Mouse (Mus musculus): ENCODE results near the gene Zfp62. TPM values are rescaled to one million over a fixed set of nuclear protein-coding genes. Genes with fewer than 3 reads are reported as not detected.
A peak's percentile ranks its signal among the peaks of the same experiment; 100 is the strongest.
"Not testable (repeated sequence)": the region's sequence is repeated elsewhere in the genome, so short reads cannot be mapped to it uniquely, and the experiment has no call there.

Gene Zfp62
- polyA plus RNA-seq (2015; fragmentation: Nextera tagmentation; extraction: Ambion mirVana) = 31.0 and 34.2 TPM in 2 replicates

DNA sequence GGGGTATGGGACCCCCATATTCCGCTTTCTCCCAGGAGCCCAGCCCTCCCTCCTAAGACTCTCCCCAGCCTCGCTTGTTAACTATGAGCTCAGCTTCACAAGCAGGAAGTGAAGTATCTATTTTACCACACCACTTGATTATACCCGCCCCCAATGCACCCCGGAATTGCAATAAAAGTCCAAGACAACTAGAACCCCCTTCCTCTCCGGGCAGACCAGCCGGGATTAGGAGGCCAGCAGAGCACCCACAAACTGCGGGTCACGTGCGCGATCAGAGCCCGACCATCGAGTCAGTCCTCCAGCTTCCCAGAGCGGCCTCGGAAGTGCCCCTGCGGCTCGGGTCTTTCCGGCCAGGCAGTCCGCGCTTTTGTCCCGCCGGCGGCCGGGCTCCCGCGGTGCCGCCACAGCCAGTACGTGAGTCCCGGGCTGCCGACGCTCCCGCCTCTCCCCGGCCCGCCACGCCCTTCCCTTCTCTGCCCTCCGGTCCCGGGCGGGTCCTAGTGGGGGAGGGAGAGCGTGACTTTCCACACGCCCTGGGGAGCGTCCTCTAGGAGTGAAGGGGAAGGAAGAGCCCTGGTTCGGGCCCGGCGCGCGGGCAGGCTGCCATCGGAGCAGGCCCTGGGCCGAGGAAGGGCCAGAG is at the start of gene Zfp62:
Zfp62 (plus strand) TSS at position 164 of the 640 bp plus-strand sequence.
- peak within 1 kb of the TSS; percentile 62 for H3K4me2 ChIP-seq
- H3K27me3 ChIP-seq (replicated peaks) = no peaks in the 10 kb centered on the region
- peak within 1 kb of the TSS; percentile 99 for H3K27ac ChIP-seq
- under 1% methylated on average over 46 of the region's 47 CpGs for WGBS
- no peaks in the 10 kb centered on the region for H3K9me3 ChIP-seq
- no peaks in the 10 kb centered on the region for H3K36me3 ChIP-seq
- peak; percentile 88 for ATAC-seq (ENCODE audit: insufficient read depth, low FRiP score, low read depth)
- peaks cover 3% of the 10 kb centered on the region; the same call in 1 of the 2 replicates for H3K4me1 ChIP-seq
- H3K9ac ChIP-seq = peak within 1 kb of the TSS; percentile 93
- H3K4me3 ChIP-seq (replicated peaks) = peak within 1 kb of the TSS; percentile 85

DNA sequence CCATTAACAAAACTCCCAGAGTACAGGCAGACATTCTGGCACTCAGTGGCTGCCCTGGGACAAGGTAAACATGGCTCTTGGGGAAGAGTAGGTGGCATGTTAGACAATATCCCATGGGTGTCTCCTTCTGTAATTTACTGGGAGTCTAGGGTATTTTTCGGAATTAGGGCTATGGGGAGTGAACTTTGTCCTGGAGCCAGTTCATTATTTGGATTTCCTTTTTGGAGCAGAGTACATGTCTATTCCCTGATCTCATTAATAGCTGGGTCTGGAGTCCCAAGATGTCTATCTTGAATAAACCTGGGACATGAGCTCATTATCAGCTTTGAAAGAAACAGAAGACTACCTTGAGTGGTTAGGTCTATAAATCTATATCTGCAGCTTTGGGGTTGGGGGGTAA is 49.0 kb upstream of the Zfp62 start, which contains the start of gene Olfr1394:
Olfr1394 (plus strand) TSS at position 301 of the 400 bp plus-strand sequence.
- H3K27ac ChIP-seq = no peak within 1 kb of the TSS
- no peaks in the 10 kb centered on the region for H3K36me3 ChIP-seq
- H3K4me3 ChIP-seq (replicated peaks) = no peak within 1 kb of the TSS
- H3K4me2 ChIP-seq = no peak within 1 kb of the TSS
- no peak within 1 kb of the TSS for H3K9ac ChIP-seq
- ATAC-seq (ENCODE audit: insufficient read depth, low FRiP score, low read depth) = no peak
- no peaks in the 10 kb centered on the region for H3K27me3 ChIP-seq (replicated peaks)
- H3K4me1 ChIP-seq = no peaks in the 10 kb centered on the region
- no peaks in the 10 kb centered on the region for H3K9me3 ChIP-seq
- 82% methylated on average over 1 of the region's 1 CpGs for WGBS

DNA sequence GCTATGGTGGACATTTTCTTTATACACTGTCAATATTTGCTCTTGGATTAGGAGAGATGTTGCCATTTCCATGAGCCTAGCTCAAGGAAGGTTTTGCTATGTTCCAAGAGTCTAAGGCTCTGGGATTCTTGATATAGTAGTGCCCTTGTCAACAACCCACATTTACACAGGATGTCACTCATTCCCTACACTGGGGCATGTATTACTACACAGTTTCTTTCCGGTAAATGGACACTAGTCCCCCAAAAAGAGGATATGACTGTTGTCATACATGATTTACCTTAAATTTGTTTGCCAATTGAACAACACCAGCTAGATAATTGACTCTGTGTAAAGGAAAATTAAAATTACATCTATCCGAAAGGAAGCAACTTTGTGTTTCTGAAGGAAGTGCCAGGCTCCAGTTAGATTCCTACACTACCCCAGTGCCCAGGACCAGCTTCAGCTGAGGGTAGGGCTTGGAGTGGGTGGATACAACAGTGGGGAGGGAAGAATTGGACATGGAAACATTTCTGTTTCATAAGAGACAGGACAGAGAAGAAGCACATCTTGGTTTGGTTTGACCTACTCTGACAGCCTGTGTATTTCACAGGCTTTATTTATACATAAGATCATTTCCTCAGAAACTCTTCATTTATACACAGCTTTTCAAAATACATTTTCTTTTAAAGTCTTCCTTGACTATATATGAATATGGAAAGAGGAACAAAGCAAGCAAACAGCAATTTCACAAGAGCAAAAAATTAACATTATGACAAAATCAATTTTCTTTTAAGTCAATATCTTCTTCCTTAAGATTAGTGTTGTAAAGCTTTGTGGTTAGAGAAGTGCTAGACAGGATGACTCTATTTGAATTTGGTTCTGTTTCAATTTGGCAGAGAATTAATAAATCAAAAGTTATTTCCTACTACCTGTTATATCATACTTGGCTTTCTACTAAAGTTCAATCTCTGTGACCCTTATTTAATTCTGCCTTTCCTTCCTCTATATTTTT is 46.0 kb upstream of the Zfp62 start:
- Histone ChIP-seq H3K4me3 (replicated peaks) (no peak overlapping the region), H3K9ac (no peak overlapping the region), H3K9me3 (no peaks in the 10 kb centered on the region), H3K36me3 (no peaks in the 10 kb centered on the region), H3K4me2 (no peak overlapping the region), H3K27me3 (replicated peaks) (no peaks in the 10 kb centered on the region), H3K27ac (no peak overlapping the region), H3K4me1 (no peaks in the 10 kb centered on the region)
- WGBS = 84% methylated on average over 2 of the region's 2 CpGs
- ATAC-seq (ENCODE audit: insufficient read depth, low FRiP score, low read depth) = 0 out of 2 replicates have a peak, but pooled peaks have one; percentile 14

DNA sequence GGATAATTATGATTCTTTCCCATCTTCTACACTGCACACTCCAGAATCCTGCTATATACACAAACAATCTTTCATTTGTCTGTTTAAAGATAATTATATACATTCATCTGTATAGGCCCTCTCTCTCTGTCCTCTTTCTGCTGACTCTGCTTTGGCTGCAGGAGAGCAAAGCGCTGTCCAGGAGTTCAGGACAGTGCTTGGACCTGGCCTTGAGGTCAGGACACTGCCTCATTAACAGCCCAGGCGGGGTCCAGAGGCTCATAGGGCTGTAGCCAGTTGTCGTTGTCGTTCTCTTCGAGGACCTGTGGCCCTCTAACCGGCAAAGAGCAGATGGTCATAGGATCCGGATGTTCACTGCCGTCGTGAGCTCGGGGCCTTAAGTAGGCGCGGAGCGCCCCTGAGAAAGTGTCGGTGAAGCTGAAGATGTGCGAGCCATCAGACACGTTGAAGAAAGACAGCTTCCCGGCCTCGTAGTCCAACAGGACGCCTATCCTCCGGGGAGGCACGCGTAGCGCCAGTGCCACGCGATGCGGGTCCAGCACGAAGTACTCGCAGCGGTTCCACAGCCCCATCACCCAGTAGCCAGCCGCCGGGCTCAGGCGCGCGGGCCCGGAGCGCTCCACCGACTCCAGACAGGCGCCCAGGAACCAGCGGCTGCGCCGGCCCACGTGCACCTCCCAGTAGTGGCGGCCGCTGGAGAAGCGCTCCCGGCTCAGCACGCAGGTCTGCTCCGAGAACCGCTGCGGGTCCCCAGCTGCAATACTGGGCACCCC is 34.1 kb upstream of the Zfp62 start:
- Histone ChIP-seq H3K4me1 (peaks cover 8% of the 10 kb centered on the region), H3K27ac (no peak overlapping the region), H3K36me3 (no peaks in the 10 kb centered on the region), H3K27me3 (replicated peaks) (peaks cover 13% of the 10 kb centered on the region), H3K9me3 (no peaks in the 10 kb centered on the region), H3K4me3 (replicated peaks) (peak overlapping the region; percentile 35), H3K4me2 (peak overlapping the region; percentile 82), H3K9ac (no peak overlapping the region)
- ATAC-seq (ENCODE audit: insufficient read depth, low FRiP score, low read depth) = peak; percentile 53; the same call in 1 of the 2 replicates
- 6% methylated on average over 50 of the region's 50 CpGs for WGBS

DNA sequence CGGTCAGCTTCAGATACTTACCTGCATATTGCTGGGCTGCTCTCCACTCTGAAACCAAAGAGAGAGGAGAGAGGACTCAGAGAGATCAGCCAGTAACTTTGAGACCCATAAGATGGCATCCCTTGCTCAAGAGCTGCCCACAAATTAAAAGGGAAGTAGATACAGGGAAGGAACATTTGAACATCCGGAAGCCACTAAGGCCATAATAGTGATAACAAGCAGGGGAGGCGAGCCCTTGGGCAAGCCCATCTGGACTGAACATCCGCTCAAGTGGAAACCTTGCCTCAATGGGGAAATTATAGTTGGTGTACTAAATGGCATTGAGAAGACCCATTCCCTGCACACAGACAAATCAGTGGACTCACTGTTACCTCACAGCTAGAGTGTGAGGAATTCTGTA is 32.5 kb upstream of the Zfp62 start:
- no peaks in the 10 kb centered on the region for H3K9me3 ChIP-seq
- WGBS = 86% methylated on average over 4 of the region's 4 CpGs
- no peak for ATAC-seq (ENCODE audit: insufficient read depth, low FRiP score, low read depth)
- H3K4me1 ChIP-seq = peaks cover 8% of the 10 kb centered on the region
- no peak overlapping the region for H3K4me2 ChIP-seq
- peaks cover 13% of the 10 kb centered on the region for H3K27me3 ChIP-seq (replicated peaks)
- H3K4me3 ChIP-seq (replicated peaks) = no peak overlapping the region
- no peak overlapping the region for H3K27ac ChIP-seq
- no peaks in the 10 kb centered on the region for H3K36me3 ChIP-seq
- no peak overlapping the region for H3K9ac ChIP-seq

DNA sequence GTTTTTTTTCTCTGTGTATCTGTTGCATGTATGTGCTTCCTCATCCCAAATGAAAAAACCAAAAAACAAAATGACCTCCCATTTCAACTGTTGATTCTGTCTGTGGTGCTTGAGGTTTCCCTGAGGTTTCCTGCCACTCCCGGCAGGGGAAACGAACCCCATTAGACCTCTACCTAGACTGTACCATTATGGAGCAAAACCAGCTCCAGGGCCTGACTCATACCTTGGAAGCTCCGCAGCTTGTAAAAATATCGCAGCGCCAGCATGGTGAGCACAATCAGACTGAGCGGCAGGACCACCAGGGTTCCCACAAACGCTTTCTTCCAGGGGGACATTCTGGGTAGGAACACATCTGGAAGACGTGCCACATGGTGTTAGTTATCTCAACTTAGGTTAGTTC is 27.7 kb upstream of the Zfp62 start:
- H3K4me2 ChIP-seq = no peak overlapping the region
- WGBS = 81% methylated on average over 8 of the region's 8 CpGs
- no peak for ATAC-seq (ENCODE audit: insufficient read depth, low FRiP score, low read depth)
- H3K27me3 ChIP-seq (replicated peaks) = no peaks in the 10 kb centered on the region; the same call in 1 of the 2 replicates
- H3K4me1 ChIP-seq = no peaks in the 10 kb centered on the region
- H3K4me3 ChIP-seq (replicated peaks) = no peak overlapping the region
- H3K9me3 ChIP-seq = no peaks in the 10 kb centered on the region
- H3K27ac ChIP-seq = no peak overlapping the region
- H3K9ac ChIP-seq = no peak overlapping the region
- no peaks in the 10 kb centered on the region for H3K36me3 ChIP-seq

DNA sequence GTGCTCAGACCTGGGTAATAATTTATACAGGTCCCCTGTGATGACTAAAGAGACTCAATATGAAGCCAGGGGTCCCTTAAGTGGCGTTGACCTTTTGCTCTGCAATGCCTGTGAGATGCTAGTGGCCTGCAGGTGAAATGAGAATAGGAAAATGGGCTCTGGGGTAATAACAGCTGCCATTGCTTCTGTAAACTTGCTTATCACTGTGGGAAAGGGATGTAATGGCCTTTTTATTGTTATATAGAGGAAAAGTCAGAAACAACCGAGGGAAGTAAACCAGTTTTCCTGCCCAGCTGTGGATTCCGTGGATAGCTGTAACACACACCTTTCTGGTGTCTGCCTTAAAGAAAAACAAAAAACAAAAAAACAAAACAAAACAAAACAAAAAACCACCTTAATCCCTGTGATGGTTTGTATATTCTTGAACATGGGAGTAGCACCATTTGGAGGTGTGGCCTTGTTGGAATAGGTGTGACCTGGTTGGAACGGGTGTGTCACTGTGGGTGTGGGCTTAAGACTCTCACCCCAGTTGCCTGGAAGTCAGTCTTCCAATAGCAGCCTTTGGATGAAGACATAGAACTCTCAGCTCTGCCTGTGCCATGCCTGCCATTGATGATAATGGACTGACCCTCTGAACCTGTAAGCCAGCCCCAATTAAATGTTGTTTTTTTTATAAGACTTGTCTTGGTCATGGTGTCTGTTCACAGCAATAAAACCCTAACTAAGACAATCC is 26.9 kb upstream of the Zfp62 start:
- not testable (repeated sequence) for H3K27ac ChIP-seq; H3K9ac ChIP-seq; H3K4me3 ChIP-seq (replicated peaks); H3K4me1 ChIP-seq; H3K4me2 ChIP-seq; H3K36me3 ChIP-seq; H3K9me3 ChIP-seq; ATAC-seq (ENCODE audit: insufficient read depth, low FRiP score, low read depth); H3K27me3 ChIP-seq (replicated peaks)
- 62% methylated on average over 4 of the region's 4 CpGs for WGBS

DNA sequence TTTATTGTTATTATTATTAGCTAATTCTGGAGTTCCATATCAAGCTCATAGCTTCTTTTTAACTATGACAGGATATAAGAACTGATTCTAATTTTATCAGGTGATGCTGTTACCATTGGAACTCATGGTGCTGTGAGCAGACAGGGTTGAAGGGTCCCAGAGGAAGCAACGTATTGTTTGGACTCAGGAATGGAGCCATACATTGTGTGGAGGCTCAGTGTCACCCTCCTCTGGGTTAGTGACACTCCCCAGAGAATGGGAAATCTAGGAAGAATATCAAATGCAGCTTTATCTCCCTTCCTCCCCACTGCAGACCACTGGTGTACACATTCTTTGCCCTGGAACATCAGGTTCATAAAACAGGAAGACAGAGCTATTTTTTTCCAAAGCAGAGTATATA is 19.9 kb upstream of the Zfp62 start:
- WGBS = 72% methylated on average over 1 of the region's 1 CpGs

DNA sequence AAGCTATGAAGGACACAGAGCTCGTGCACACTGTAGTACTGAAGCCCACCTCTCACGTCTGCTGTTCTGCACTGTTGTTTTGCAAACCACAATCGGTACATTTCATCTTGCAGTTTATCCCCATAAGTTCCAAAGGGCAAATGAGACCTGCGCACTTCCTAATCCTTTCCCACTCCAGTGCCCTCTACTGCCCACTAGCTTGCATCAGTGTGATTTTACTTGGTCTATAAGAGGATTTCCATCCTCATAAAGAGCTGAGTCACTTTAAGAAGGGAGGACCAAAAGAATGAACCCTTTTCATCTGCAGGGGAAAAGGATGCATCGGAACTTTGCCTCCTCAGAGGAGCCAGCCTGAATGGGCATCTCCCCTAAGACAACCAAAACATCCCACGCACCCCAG is 16.6 kb upstream of the Zfp62 start:
- no peaks in the 10 kb centered on the region for H3K4me1 ChIP-seq
- no peak overlapping the region for H3K4me2 ChIP-seq
- no peaks in the 10 kb centered on the region for H3K27me3 ChIP-seq (replicated peaks)
- H3K36me3 ChIP-seq = no peaks in the 10 kb centered on the region
- ATAC-seq (ENCODE audit: insufficient read depth, low FRiP score, low read depth) = no peak
- H3K4me3 ChIP-seq (replicated peaks) = no peak overlapping the region
- H3K9ac ChIP-seq = no peak overlapping the region
- H3K27ac ChIP-seq = no peak overlapping the region
- WGBS = 72% methylated on average over 6 of the region's 6 CpGs
- H3K9me3 ChIP-seq = no peaks in the 10 kb centered on the region

More for the DNA sequence above, 19.9 kb upstream of the Zfp62 start:
- ATAC-seq (ENCODE audit: insufficient read depth, low FRiP score, low read depth) = no peak
- no peak overlapping the region for H3K4me3 ChIP-seq (replicated peaks)
- H3K27ac ChIP-seq = no peak overlapping the region
- no peak overlapping the region for H3K9ac ChIP-seq
- no peaks in the 10 kb centered on the region for H3K27me3 ChIP-seq (replicated peaks)
- no peaks in the 10 kb centered on the region for H3K9me3 ChIP-seq
- H3K4me1 ChIP-seq = no peaks in the 10 kb centered on the region
- H3K36me3 ChIP-seq = no peaks in the 10 kb centered on the region
- H3K4me2 ChIP-seq = no peak overlapping the region

DNA sequence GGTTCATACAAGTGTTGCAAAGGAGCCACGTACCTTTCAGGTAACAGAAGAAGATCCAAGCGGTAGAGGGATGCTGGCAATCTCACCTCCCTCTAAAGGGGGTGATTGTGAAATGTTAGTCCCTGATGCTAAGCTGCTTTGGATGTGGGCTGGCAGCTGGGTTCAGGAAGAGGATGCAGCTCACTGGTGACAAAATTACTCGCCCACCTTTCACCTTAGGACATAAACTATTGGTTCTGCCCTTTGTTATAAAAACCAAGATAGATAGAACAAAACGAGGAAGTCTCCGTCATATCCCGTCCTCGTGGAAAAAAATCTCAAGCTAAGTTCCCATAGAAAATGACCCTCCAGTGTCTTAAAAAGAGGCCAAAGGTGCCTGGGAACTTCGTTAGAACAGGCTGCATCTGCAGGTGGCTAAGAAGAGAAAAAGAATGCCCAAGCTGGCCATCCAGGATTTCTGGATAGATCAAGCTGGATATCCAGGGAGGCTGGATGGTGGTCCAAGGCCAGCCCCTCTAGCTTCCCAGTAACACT is 16.1 kb upstream of the Zfp62 start, which contains the start of gene Btnl9:
Btnl9 (minus strand) TSS at position 205 of the 534 bp plus-strand sequence.
- Histone ChIP-seq H3K9me3 (no peaks in the 10 kb centered on the region), H3K4me1 (no peaks in the 10 kb centered on the region), H3K27me3 (replicated peaks) (no peaks in the 10 kb centered on the region), H3K9ac (no peak within 1 kb of the TSS), H3K4me3 (replicated peaks) (no peak within 1 kb of the TSS), H3K36me3 (no peaks in the 10 kb centered on the region), H3K4me2 (no peak within 1 kb of the TSS), H3K27ac (no peak within 1 kb of the TSS)
- no peak for ATAC-seq (ENCODE audit: insufficient read depth, low FRiP score, low read depth)
- WGBS = 66% methylated on average over 8 of the region's 8 CpGs

DNA sequence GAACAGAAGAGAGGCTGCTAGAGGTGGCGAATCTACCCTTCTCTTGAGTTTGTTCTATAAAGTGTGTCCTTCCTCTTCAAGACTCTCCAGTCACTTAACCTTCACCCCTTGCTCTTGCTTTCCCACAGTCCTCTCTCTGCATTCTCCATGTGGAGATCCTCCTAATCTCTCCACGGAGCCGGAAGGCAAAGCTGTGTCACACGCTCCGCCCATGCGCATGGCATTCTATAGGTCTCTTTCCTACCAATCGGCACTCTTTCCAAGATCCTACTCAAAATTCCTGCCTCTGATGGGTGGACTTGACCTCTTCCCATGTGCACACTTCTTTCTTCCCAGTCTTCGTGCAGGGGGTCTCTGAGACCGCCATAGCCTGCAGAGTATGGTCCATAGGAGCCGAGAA is 15.4 kb upstream of the Zfp62 start:
- no peaks in the 10 kb centered on the region for H3K27me3 ChIP-seq (replicated peaks)

More for the DNA sequence above, 15.4 kb upstream of the Zfp62 start:
- Histone ChIP-seq H3K4me2 (no peak overlapping the region), H3K27ac (no peak overlapping the region), H3K36me3 (no peaks in the 10 kb centered on the region), H3K9ac (no peak overlapping the region), H3K4me3 (replicated peaks) (no peak overlapping the region), H3K9me3 (no peaks in the 10 kb centered on the region), H3K4me1 (no peaks in the 10 kb centered on the region)
- WGBS = 80% methylated on average over 10 of the region's 10 CpGs
- no peak for ATAC-seq (ENCODE audit: insufficient read depth, low FRiP score, low read depth)
